Mouse (Mus musculus): ENCODE results near the gene Slc39a5.
A peak's percentile ranks its signal among the peaks of the same experiment; 100 is the strongest.

GRCm38 (mm10) chr10:128376455-128377211, 24.4 kb downstream of the Slc39a5 start, which contains the start of gene Ankrd52:
- TF ChIP-seq CTCF (IDR thresholded peaks at IDR 0.05; ENCODE audit: borderline replicate concordance, extremely low read depth, insufficient read depth, insufficient read length) (peak; percentile 60), POLR2A (IDR thresholded peaks at IDR 0.05; ENCODE audit: borderline replicate concordance, extremely low read depth, insufficient read depth, insufficient read length, poor library complexity, severe bottlenecking) (peak; percentile 80)

Measured in brain, embryonic 14.5 days (tissue).